Mouse (Mus musculus) embryonic fibroblast, embryonic 13.5 days (primary cell): ENCODE measurements around the gene Tpd52l1.

Experiments used
- CTCF ChIP-seq: IDR thresholded peaks from 2 replicates; pipeline ENCODE4 v1.5.1; 2011; ENCODE audit warnings: mild to moderate bottlenecking, control low read depth, low read length, moderate library complexity, borderline replicate concordance; ENCODE audit not compliant: insufficient read depth
- POLR2A ChIP-seq: IDR thresholded peaks from 2 replicates; pipeline ENCODE4 v1.6.1; 2011; ENCODE audit warnings: low read depth, mild to moderate bottlenecking, control low read depth, low read length, moderate library complexity

DNA sequence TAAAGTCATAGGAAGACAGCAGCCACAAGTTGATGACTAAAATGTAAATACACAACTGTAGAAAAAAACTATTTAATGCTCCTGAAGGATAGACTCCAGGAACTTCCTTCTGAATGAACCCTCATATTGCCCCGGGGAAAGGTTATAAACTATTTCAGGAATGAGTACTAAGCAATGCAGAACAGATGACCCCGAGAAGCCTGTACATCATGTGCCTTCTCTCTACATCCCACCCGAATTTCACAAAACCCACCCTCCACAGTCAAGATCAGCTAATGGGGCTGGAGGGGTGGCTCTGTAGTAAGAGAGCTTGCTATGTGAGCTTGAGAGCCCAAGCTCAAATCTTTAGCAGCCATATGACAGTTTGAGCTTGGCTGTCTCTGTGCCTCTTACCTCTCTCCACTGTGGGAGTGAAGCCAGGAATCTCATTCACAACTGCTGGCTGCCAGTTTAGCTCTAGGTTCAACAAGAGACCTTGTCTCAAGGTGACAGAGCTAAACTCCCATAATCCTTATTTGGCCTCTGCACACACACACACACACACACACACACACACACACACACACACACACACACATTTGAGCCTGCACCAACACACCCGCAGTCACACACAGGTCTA is 54.9 kb downstream of the Tpd52l1 start:
- no peak for TF ChIP-seq CTCF
- no peak for TF ChIP-seq POLR2A
